Mouse (Mus musculus) neural tube, embryonic 13.5 days (tissue): Measurements from ENCODE around the gene Mocs2. TPM values are rescaled to one million over a fixed set of nuclear protein-coding genes. Genes with fewer than 3 reads are reported as not detected.

Experiments
- ATAC-seq: fragments of 200-750 bp; cut with Nextera tagmentation; 2 replicates; pipeline ENCODE4 v1.8.0; 2017; ENCODE audit warnings: low read depth, mild to moderate bottlenecking, moderate TSS enrichment, moderate library complexity
- H3K27ac ChIP-seq: fragments of 300-500 bp; sonication (generic); replicated peaks from 2 replicates; pipeline ENCODE4 v1.5.1; 2015; ENCODE audit warnings: moderate library complexity, mild to moderate bottlenecking, inconsistent platforms
- H3K27me3 ChIP-seq: fragments of 300-500 bp; sonication (generic); 2 replicates; pipeline ENCODE4 v1.6.1; 2015; ENCODE audit warnings: mild to moderate bottlenecking, inconsistent platforms
- H3K36me3 ChIP-seq: fragments of 300-500 bp; sonication (generic); 2 replicates; pipeline ENCODE4 v1.6.1; 2015; ENCODE audit warnings: mild to moderate bottlenecking, inconsistent platforms
- H3K4me1 ChIP-seq: fragments of 300-500 bp; sonication (generic); replicated peaks from 2 replicates; pipeline ENCODE4 v1.6.1; 2015; ENCODE audit warnings: inconsistent platforms
- H3K4me2 ChIP-seq: fragments of 300-500 bp; sonication (generic); 2 replicates; pipeline ENCODE4 v1.6.1; 2015; ENCODE audit warnings: inconsistent platforms, mild to moderate bottlenecking, moderate library complexity
- H3K4me3 ChIP-seq: fragments of 300-500 bp; sonication (generic); 2 replicates; pipeline ENCODE4 v1.5.1; 2015; ENCODE audit warnings: mild to moderate bottlenecking, inconsistent platforms
- H3K9ac ChIP-seq: fragments of 300-500 bp; sonication (generic); 2 replicates; pipeline ENCODE4 v1.6.1; 2015; ENCODE audit warnings: moderate library complexity, mild to moderate bottlenecking, inconsistent platforms
- H3K9me3 ChIP-seq: fragments of 300-500 bp; sonication (generic); 2 replicates; pipeline ENCODE4 v1.6.1; 2016; ENCODE audit warnings: inconsistent platforms
- WGBS: fragments of 180-500 bp; shearing (Covaris S2); methylation state at CpG from one replicate; pipeline ENCODE4 v1.1.7; 2015; 5-methylcytosine and 5-hydroxymethylcytosine counted together
- polyA plus RNA-seq: library from polyadenylated mRNA; unstranded; fragments of >200 nt; fragmentation: Nextera tagmentation; extraction: Ambion mirVana; gene quantifications from 2 replicates; pipeline ENCODE4 v1.2.1, GENCODE M21; 2015

Gene Mocs2
- polyA plus RNA-seq, 1 experiment from 2014 or later = 131 TPM

DNA sequence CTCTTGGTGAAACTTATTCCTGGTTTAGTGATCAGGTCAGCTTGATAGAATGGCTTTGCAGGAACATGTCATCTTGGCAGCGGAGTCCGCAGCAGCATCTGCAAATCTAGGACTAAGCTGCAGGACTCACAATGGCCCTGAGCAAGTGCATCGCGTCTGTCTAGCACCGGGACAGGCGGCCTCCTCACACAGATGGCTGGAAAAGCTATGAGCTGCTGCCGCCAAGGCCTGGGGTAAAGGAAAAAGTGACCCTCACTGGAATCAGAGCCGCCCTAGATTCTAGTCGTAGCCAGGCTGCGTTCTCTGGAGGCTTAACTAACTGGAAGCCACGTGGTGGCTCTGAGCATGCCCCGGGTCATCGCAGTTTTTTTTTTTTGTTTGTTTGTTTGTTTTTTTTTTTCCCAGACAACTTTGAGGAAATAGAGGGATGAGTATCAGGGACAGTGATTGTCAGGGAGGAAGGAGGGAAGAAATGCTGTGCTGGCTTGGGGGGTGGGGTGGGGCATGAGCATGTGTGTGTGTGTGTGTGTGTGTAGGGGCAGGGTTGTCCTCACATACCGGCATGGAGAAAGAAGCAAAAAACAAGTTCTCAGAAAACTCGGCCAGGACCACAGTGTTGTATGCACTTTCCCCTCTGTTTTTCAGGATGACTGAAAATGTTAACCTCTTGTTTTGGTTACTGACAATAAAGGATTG lies 37.7 kb downstream of the Mocs2 start:
- Histone ChIP-seq H3K36me3 (no peaks in the 10 kb centered on the region), H3K4me2 (peak overlapping the region; percentile 41), H3K27me3 (no peaks in the 10 kb centered on the region), H3K4me3 (no peak overlapping the region), H3K27ac (no peak overlapping the region), H3K4me1 (peaks cover 6% of the 10 kb centered on the region), H3K9ac (peak overlapping the region; percentile 38; the same call in 1 of the 2 replicates), H3K9me3 (no peaks in the 10 kb centered on the region)
- ATAC-seq = no peak
- 27% methylated on average over 15 of the region's 15 CpGs for WGBS

DNA sequence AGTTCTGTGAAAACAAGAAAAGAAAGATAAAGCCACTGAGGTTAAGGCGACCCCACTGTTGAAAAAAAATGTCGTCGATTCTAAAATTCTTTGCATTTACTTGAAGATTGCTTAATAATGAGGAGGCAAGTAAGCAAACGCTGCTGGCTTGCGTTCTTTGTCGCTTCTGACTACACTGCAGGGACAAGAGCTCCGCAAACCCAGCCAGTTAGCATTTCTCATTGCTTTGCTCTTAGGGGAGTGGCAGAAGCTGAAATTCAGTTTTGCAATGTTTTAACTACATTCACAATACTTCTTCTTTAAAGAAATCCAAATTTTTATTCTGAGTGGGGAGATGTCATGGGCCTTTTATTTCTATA lies 38.2 kb downstream of the Mocs2 start:
- ATAC-seq = no peak
- peak overlapping the region; percentile 41; the same call in 1 of the 2 replicates for H3K4me2 ChIP-seq
- peaks cover 6% of the 10 kb centered on the region for H3K4me1 ChIP-seq
- no peak overlapping the region for H3K9ac ChIP-seq
- no peak overlapping the region for H3K4me3 ChIP-seq
- no peaks in the 10 kb centered on the region for H3K36me3 ChIP-seq
- no peaks in the 10 kb centered on the region for H3K9me3 ChIP-seq
- 51% methylated on average over 7 of the region's 7 CpGs for WGBS
- no peaks in the 10 kb centered on the region for H3K27me3 ChIP-seq
- no peak overlapping the region for H3K27ac ChIP-seq

DNA sequence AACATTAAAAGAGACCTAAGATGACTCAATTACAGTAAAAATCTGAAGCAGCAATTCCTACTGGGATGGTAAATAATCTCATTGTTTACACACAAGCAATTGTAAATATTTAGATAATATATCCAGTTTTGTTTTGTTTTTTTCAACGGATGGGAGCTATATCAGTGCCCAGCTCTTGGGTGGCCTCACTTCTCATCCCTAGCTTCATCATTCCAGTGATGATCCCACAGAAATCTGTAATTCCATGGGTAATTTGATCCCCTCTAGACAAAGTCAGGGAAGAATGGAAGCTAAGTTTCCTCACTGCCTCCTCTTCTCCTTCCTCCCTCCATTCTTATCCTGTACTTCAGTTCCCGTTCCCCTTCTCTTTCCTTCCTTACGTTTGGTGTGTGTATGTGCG lies 39.5 kb downstream of the Mocs2 start:
- Histone ChIP-seq H3K9ac (no peak overlapping the region), H3K36me3 (no peaks in the 10 kb centered on the region), H3K27me3 (no peaks in the 10 kb centered on the region), H3K9me3 (no peaks in the 10 kb centered on the region), H3K4me2 (no peak overlapping the region), H3K4me3 (no peak overlapping the region), H3K27ac (no peak overlapping the region), H3K4me1 (peaks cover 6% of the 10 kb centered on the region)
- WGBS = 89% methylated on average over 4 of the region's 4 CpGs
- ATAC-seq = no peak

DNA sequence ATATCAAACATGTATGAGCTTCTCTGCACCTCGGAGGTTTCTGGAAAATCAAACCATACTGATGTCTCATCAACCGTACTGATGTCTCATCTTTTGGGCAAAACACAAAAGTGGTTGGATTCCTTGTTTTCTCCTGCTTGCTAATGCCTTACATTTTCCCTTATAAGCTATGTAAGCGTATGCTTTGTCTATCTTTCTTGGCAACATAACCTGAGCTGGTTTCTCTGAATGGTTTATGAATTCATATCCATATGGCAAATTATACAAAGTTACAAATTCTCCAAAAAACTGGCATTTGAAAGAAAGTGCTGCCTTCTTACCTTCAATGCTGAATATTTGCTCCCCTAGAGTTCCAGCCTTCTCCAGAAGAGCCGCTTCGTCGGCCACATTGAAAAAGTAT lies 56.7 kb downstream of the Mocs2 start:
- Histone ChIP-seq H3K4me1 (no peaks in the 10 kb centered on the region), H3K4me2 (no peak overlapping the region), H3K9ac (no peak overlapping the region), H3K27me3 (no peaks in the 10 kb centered on the region), H3K36me3 (no peaks in the 10 kb centered on the region), H3K9me3 (no peaks in the 10 kb centered on the region), H3K4me3 (no peak overlapping the region), H3K27ac (no peak overlapping the region)
- no peak for ATAC-seq
- 92% methylated on average over 6 of the region's 6 CpGs for WGBS

DNA sequence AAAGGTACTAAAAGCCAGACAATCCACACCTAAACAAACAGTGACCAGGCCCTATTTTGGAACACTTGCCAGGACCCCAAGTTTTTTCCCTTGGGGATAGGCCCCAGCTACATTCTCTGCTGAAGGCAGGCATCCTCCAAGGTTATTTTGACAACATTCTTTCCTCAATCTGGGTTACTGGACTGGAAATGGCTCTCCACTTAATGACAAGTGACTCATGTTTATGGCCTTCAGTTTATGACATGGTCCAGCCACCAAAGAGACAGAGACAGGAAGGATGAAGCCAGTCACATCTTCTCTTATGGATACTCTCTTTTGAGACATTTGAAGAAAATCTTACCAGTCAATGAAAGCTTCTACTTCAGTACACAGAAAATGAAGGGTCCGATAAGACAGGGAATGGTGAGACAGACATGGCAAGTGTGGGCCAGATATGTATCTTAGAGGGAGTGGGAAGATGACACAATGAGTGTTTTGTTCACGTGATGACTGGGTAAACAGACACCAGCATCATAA lies 58.0 kb downstream of the Mocs2 start:
- Histone ChIP-seq H3K4me1 (no peaks in the 10 kb centered on the region), H3K4me2 (no peak overlapping the region), H3K36me3 (no peaks in the 10 kb centered on the region), H3K27ac (no peak overlapping the region), H3K9ac (no peak overlapping the region), H3K27me3 (no peaks in the 10 kb centered on the region), H3K4me3 (no peak overlapping the region), H3K9me3 (no peaks in the 10 kb centered on the region)
- 88% methylated on average over 2 of the region's 2 CpGs for WGBS
- ATAC-seq = no peak

DNA sequence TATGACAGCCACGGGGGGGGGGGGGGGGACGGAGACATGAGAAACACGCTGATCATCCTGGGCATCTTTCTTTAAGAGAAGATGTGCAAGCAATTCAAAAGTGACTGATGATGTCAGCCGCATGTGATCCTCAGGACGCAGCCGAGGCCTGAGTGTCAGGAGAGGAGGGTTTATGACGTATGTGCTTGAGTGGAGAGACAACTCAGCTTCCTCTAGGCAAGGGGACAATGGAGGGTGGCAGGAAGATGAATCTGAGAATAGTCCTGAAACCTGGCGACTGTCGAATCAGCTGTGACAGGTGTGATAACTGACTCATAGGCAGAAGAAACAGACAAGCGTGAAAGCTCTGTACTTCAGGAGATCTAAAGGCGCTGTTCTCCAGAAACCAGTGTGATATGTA lies 60.6 kb downstream of the Mocs2 start:
- Histone ChIP-seq H3K4me3 (no peak overlapping the region), H3K27me3 (no peaks in the 10 kb centered on the region), H3K4me1 (no peaks in the 10 kb centered on the region), H3K4me2 (no peak overlapping the region), H3K27ac (no peak overlapping the region), H3K9me3 (no peaks in the 10 kb centered on the region), H3K9ac (no peak overlapping the region), H3K36me3 (no peaks in the 10 kb centered on the region)
- WGBS = 84% methylated on average over 11 of the region's 11 CpGs
- no peak for ATAC-seq

Other genes with a start within 250 kb of the Mocs2 start
- gene Itga2, start 113.9 kb downstream of the Mocs2 start, polyA plus RNA-seq = 2.0 and 2.9 TPM in 2 replicates